Mouse (Mus musculus) limb, embryonic 14.5 days (tissue): Measurements from ENCODE around the gene Lama1. TPM values are rescaled to one million over a fixed set of nuclear protein-coding genes. Genes with fewer than 3 reads are reported as not detected.

Source experiments
- ATAC-seq: fragments of 200-750 bp; cut with Nextera tagmentation; 2 replicates; pipeline ENCODE4 v1.8.0; 2017; ENCODE audit warnings: low read depth, moderate number of reproducible peaks, moderate TSS enrichment; ENCODE audit not compliant: low FRiP score
- DNase-seq: peaks from one replicate; pipeline ENCODE4 v3.0.0-alpha.2; 2015; ENCODE audit warnings: low spot score
- H3K27ac ChIP-seq: fragments of 300-500 bp; sonication (generic); replicated peaks from 2 replicates; pipeline ENCODE4 v1.5.1; 2014; ENCODE audit warnings: low read depth, mild to moderate bottlenecking, low read length, moderate library complexity, mixed read lengths
- H3K27me3 ChIP-seq: fragments of 300-500 bp; sonication (generic); 2 replicates; pipeline ENCODE4 v1.6.1; 2014; ENCODE audit warnings: low read length, mixed read lengths; ENCODE audit not compliant: control insufficient read depth, insufficient read depth
- H3K36me3 ChIP-seq: fragments of 300-500 bp; sonication (generic); 2 replicates; pipeline ENCODE4 v1.6.1; 2014; ENCODE audit warnings: mild to moderate bottlenecking, low read length, moderate library complexity, mixed read lengths; ENCODE audit not compliant: control insufficient read depth, insufficient read depth
- H3K4me1 ChIP-seq: fragments of 300-500 bp; sonication (generic); 2 replicates; pipeline ENCODE4 v1.6.1; 2014; ENCODE audit warnings: antibody characterized with exemption, low read length, mixed read lengths; ENCODE audit not compliant: control insufficient read depth, insufficient read depth
- H3K4me2 ChIP-seq: fragments of 300-500 bp; sonication (generic); replicated peaks from 2 replicates; pipeline ENCODE4 v1.6.1; 2014; ENCODE audit warnings: low read depth, mild to moderate bottlenecking, low read length, moderate library complexity; ENCODE audit not compliant: severe bottlenecking
- H3K4me3 ChIP-seq: fragments of 300-500 bp; sonication (generic); replicated peaks from 2 replicates; pipeline ENCODE4 v1.5.1; 2014; ENCODE audit warnings: low read length
- H3K9ac ChIP-seq: fragments of 300-500 bp; sonication (generic); 2 replicates; pipeline ENCODE4 v1.6.1; 2014; ENCODE audit warnings: mild to moderate bottlenecking, low read depth, low read length, moderate library complexity; ENCODE audit not compliant: severe bottlenecking
- H3K9me3 ChIP-seq: fragments of 300-500 bp; sonication (generic); 2 replicates; pipeline ENCODE4 v1.6.1; 2016; ENCODE audit warnings: low read length; ENCODE audit not compliant: control insufficient read depth
- POLR2A ChIP-seq: fragments of 200-500 bp; IDR thresholded peaks from 2 replicates; pipeline ENCODE4 v1.8.0; 2012; ENCODE audit warnings: inconsistent platforms, mild to moderate bottlenecking, moderate library complexity, borderline replicate concordance; ENCODE audit not compliant: insufficient read depth, insufficient read length; ENCODE audit errors: extremely low read depth
- WGBS: fragments of 180-500 bp; shearing (Covaris S2); extraction: QIAGEN DNeasy Blood & Tissue Kit; methylation state at CpG from one replicate; pipeline ENCODE4 v1.1.7; 2014; 5-methylcytosine and 5-hydroxymethylcytosine counted together
- polyA plus RNA-seq, 2 experiments: library from polyadenylated mRNA; depleted of rRNA in 1 of 2; stranded (reverse) in 1 of 2; unstranded in 1 of 2; fragments of >200 nt; fragmentation: Nextera tagmentation in 1 of 2; extraction: Ambion mirVana in 1 of 2; gene quantifications; 2 replicates each; pipeline versions ENCODE4 v1.2.1 to v1.2.3; 2012 to 2014

The Lama1 gene
- polyA plus RNA-seq, 2 experiments: 4.0 to 4.1 TPM

DNA sequence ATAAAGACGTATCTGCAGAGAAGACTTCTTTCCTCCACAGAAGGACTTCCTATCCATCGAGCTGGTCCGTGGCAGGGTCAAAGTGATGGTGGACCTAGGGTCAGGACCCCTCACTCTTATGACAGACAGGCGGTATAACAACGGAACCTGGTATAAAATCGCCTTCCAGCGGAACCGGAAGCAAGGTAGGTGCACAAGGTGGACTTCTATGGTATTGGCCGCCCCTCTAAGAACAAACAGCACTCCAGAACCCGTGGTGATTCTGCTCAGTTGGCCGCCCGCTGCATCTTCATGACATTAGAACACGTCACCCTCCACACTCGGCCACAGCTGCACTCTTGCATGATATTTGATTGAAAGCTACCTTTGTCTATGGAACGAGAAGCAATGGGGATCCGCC lies 112.1 kb downstream of the Lama1 start:
- DNase-seq (no peak), ATAC-seq (no peak)
- no peaks in the 10 kb centered on the region for H3K9me3 ChIP-seq
- WGBS: 93% methylated on average over 16 of the region's 16 CpGs
- H3K36me3 ChIP-seq: no peaks in the 10 kb centered on the region
- no peaks in the 10 kb centered on the region for H3K4me1 ChIP-seq
- no peaks in the 10 kb centered on the region for H3K27me3 ChIP-seq
- H3K27ac ChIP-seq: no peak overlapping the region
- TF ChIP-seq POLR2A: no peak
- H3K9ac ChIP-seq: no peak overlapping the region
- H3K4me2 ChIP-seq: no peak overlapping the region
- no peak overlapping the region for H3K4me3 ChIP-seq

- 87% methylated on average over 6 of the region's 6 CpGs for WGBS
- Histone ChIP-seq H3K27me3 (no peaks in the 10 kb centered on the region), H3K4me1 (no peaks in the 10 kb centered on the region), H3K9ac (no peak overlapping the region), H3K36me3 (no peaks in the 10 kb centered on the region), H3K4me3 (no peak overlapping the region), H3K4me2 (no peak overlapping the region), H3K9me3 (no peaks in the 10 kb centered on the region), H3K27ac (no peak overlapping the region)
- TF ChIP-seq POLR2A: no peak
- DNase-seq (no peak), ATAC-seq (no peak)
Measured at GRCm38 (mm10) chr17:67813666-67814065, 116.6 kb downstream of the Lama1 start.

DNA sequence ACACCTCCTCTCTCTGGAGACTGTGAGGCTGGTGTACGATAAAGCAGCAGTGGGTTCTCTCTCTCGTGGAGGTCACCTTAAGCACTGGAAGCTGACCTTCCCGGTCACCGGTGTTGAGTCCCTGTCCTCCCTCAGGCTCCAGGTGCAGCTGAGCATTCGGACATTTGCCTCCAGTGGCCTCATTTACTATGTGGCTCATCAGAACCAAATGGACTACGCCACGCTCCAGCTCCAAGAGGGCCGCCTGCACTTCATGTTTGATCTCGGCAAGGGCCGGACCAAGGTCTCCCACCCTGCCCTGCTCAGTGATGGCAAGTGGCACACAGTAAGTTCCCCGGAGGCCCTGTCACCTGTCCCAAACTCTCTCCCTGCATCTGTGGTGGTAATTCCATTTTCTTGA lies 118.7 kb downstream of the Lama1 start:
- TF ChIP-seq POLR2A: no peak

DNA sequence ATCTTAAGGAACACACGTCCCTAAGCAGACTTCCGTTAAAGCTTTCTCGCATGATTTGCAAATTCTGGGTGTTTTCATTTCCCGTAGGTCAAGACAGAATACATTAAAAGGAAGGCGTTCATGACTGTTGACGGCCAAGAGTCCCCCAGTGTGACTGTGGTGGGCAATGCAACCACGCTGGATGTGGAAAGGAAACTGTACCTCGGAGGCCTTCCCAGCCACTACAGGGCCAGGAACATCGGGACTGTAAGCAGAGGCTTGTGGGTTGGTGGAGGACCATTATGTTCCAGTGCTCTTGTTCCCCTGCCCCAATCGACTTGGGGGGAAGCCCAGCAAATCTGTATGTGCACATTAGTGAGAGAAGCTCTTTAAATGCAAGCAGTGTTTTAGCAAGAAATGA lies 119.9 kb downstream of the Lama1 start:
- 91% methylated on average over 10 of the region's 10 CpGs for WGBS
- Histone ChIP-seq H3K36me3 (no peaks in the 10 kb centered on the region), H3K27ac (no peak overlapping the region), H3K4me1 (no peaks in the 10 kb centered on the region), H3K9me3 (no peaks in the 10 kb centered on the region), H3K4me2 (no peak overlapping the region), H3K9ac (no peak overlapping the region), H3K4me3 (no peak overlapping the region), H3K27me3 (no peaks in the 10 kb centered on the region)
- ATAC-seq: no peak
- DNase-seq: no peak
- no peak for TF ChIP-seq POLR2A

More for the DNA sequence above, 118.7 kb downstream of the Lama1 start:
- no peaks in the 10 kb centered on the region for H3K9me3 ChIP-seq
- no peaks in the 10 kb centered on the region for H3K4me1 ChIP-seq
- H3K27ac ChIP-seq: no peak overlapping the region
- 97% methylated on average over 11 of the region's 11 CpGs for WGBS
- no peak for DNase-seq
- H3K9ac ChIP-seq: no peak overlapping the region
- H3K27me3 ChIP-seq: no peaks in the 10 kb centered on the region
- no peak for ATAC-seq
- no peak overlapping the region for H3K4me3 ChIP-seq
- H3K36me3 ChIP-seq: no peaks in the 10 kb centered on the region
- H3K4me2 ChIP-seq: no peak overlapping the region

GRCm38 (mm10) chr17:67827431-67827830 lies 130.4 kb downstream of the Lama1 start:
- ATAC-seq: no peak
- DNase-seq: no peak
- peaks cover 7% of the 10 kb centered on the region; the same call in 1 of the 2 replicates for H3K9me3 ChIP-seq
- H3K27ac ChIP-seq: no peak overlapping the region
- no peaks in the 10 kb centered on the region for H3K36me3 ChIP-seq
- no peaks in the 10 kb centered on the region for H3K4me1 ChIP-seq
- no peak overlapping the region for H3K4me3 ChIP-seq
- no peak overlapping the region for H3K4me2 ChIP-seq
- WGBS: 92% methylated on average over 3 of the region's 3 CpGs
- no peaks in the 10 kb centered on the region for H3K27me3 ChIP-seq
- TF ChIP-seq POLR2A: no peak
- H3K9ac ChIP-seq: no peak overlapping the region
